Mouse (Mus musculus) brain, embryonic 14.5 days (tissue): ENCODE measurements around the gene Padi1.
A peak's percentile ranks its signal among the peaks of the same experiment; 100 is the strongest.

Source experiments
- CTCF ChIP-seq: fragments of 200-500 bp; IDR thresholded peaks from 2 replicates; pipeline ENCODE4 v1.5.1; 2012; ENCODE audit warnings: inconsistent platforms, mild to moderate bottlenecking, moderate library complexity, borderline replicate concordance; ENCODE audit not compliant: insufficient read depth, insufficient read length; ENCODE audit errors: extremely low read depth
- POLR2A ChIP-seq: fragments of 200-500 bp; IDR thresholded peaks from 2 replicates; pipeline ENCODE4 v1.6.1; 2012; ENCODE audit warnings: mild to moderate bottlenecking, inconsistent platforms, borderline replicate concordance; ENCODE audit not compliant: poor library complexity, insufficient read depth, insufficient read length, severe bottlenecking; ENCODE audit errors: extremely low read depth

DNA sequence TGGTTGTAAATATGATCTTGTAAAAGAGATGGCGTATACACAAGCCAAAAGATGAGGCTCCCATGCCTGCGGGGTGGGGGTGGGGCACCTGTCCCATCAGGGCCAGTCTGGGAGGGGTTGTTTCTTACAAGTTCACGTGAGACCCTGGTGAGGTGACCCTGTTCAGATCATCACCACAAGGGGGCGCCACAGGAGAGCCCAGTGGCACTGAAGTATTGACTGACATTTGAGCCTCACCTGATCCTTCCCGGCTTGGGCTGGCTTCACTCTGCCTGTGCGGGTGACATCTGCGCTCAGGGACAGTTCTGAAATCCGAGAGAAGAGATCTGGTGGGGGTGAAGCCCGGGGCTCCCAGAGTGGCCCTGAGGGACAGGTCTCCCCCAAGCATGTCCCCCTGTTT, 82.4 kb downstream of the Padi1 start:
- TF ChIP-seq CTCF (peak; percentile 58), POLR2A (no peak)
